Comparison of ENCODE assay signal across 8 mouse cellular contexts in genomic region chr1:37540810-37541658, GRCm38 (mm10). TPM values are rescaled to one million over a fixed set of nuclear protein-coding genes. Genes with fewer than 3 reads are reported as not detected.
DNase-seq lines count a peak whose midpoint lies in the region; ATAC-seq and TF ChIP-seq lines count a peak whose summit lies in the region.

Gene Mgat4a, minus strand, starts transcription at chr1:37541016.

- peak within 1 kb of the TSS; percentile 76 for H3K4me3 ChIP-seq in forebrain, embryonic 12.5 days (replicated peaks)
- H3K4me3 ChIP-seq in heart, postnatal 0 days (ENCODE audit: low read depth, low read length): peak within 1 kb of the TSS; percentile 86
- H3K4me3 ChIP-seq in liver, embryonic 14.5 days (ENCODE audit: insufficient read depth in 1 of 2, low read depth in 2 of 2, low read length in 2 of 2): peak within 1 kb of the TSS; percentile 57 to 66
- H3K4me3 ChIP-seq in neural tube, embryonic 11.5 days (ENCODE audit: low read depth, low read length): peak within 1 kb of the TSS; percentile 73
- peak within 1 kb of the TSS; percentile 75 for H3K4me3 ChIP-seq in stomach, embryonic 16.5 days (replicated peaks; ENCODE audit: low read length)

- 0 out of 2 replicates have a peak, but pooled peaks have one; percentile 2 for TF ChIP-seq CTCF in heart, postnatal 0 days (IDR thresholded peaks at IDR 0.05; ENCODE audit: low read depth)
- TF ChIP-seq CTCF in liver, embryonic 14.5 days (IDR thresholded peaks at IDR 0.05; ENCODE audit: low read depth): no peak

- DNase-seq in CD8-positive naive resting alpha-beta T cell, adult 2 months (ENCODE audit: low read depth in 2 of 2, low spot score in 2 of 2): peak; percentile 77 to 87
- DNase-seq in c-Kit-negative CD71-positive TER-119-positive erythroid progenitor cells, embryonic 14.5 days (ENCODE audit: low read depth, low spot score): peak; percentile 24
- DNase-seq in heart, postnatal 0 days (ENCODE audit: low spot score): peak; percentile 91
- peak; percentile 93 to 94 for DNase-seq in kidney, postnatal 36 days
- DNase-seq in liver, embryonic 14.5 days (ENCODE audit: low read depth in 3 of 3, low spot score in 3 of 3): peak; percentile 68 to 72 (median 70)
- DNase-seq in neural tube, embryonic 11.5 days (ENCODE audit: low spot score): peak; percentile 94

- peak within 1 kb of the TSS; percentile 86 for H3K9ac ChIP-seq in forebrain, embryonic 12.5 days
- H3K9ac ChIP-seq in heart, postnatal 0 days (replicated peaks; ENCODE audit: low read depth, low read length): peak within 1 kb of the TSS; percentile 84
- peak within 1 kb of the TSS; percentile 52 for H3K9ac ChIP-seq in liver, embryonic 14.5 days (replicated peaks)
- peak within 1 kb of the TSS; percentile 58 for H3K9ac ChIP-seq in neural tube, embryonic 11.5 days (ENCODE audit: low read length)
- peak within 1 kb of the TSS; percentile 87 for H3K9ac ChIP-seq in stomach, embryonic 16.5 days (ENCODE audit: low read length)

- peaks cover 17% of the 10 kb centered on the region for H3K27me3 ChIP-seq in forebrain, embryonic 12.5 days
- peaks cover 14% of the 10 kb centered on the region for H3K27me3 ChIP-seq in heart, postnatal 0 days (ENCODE audit: control insufficient read depth, insufficient read depth, low read length)
- peaks cover 20% of the 10 kb centered on the region for H3K27me3 ChIP-seq in liver, embryonic 14.5 days (ENCODE audit: control insufficient read depth, insufficient read depth, low read length)
- no peaks in the 10 kb centered on the region for H3K27me3 ChIP-seq in neural tube, embryonic 11.5 days (ENCODE audit: control insufficient read depth, insufficient read depth, low read length)
- 0 out of 2 replicates have a peak, but pooled peaks cover 4% of the 10 kb centered on the region for H3K27me3 ChIP-seq in stomach, embryonic 16.5 days (ENCODE audit: control insufficient read depth, insufficient read depth, low read length)

- 0 out of 2 replicates have a peak, but pooled peaks have one; percentile 33 for TF ChIP-seq EP300 in heart, postnatal 0 days (IDR thresholded peaks at IDR 0.05; ENCODE audit: low read depth)
- no peak for TF ChIP-seq EP300 in liver, embryonic 14.5 days (IDR thresholded peaks at IDR 0.05; ENCODE audit: low read depth)

- peak within 1 kb of the TSS; percentile 75 for H3K27ac ChIP-seq in forebrain, embryonic 12.5 days
- peak within 1 kb of the TSS; percentile 44 for H3K27ac ChIP-seq in heart, postnatal 0 days (ENCODE audit: low read depth)
- H3K27ac ChIP-seq in liver, embryonic 14.5 days: no peak within 1 kb of the TSS
- H3K27ac ChIP-seq in neural tube, embryonic 11.5 days (ENCODE audit: low read depth, low read length): no peak within 1 kb of the TSS
- peak within 1 kb of the TSS; percentile 60; the same call in 1 of the 2 replicates for H3K27ac ChIP-seq in stomach, embryonic 16.5 days (ENCODE audit: low read length)

- H3K36me3 ChIP-seq in forebrain, embryonic 12.5 days (replicated peaks): no peaks in the 10 kb centered on the region
- no peaks in the 10 kb centered on the region for H3K36me3 ChIP-seq in heart, postnatal 0 days (replicated peaks; ENCODE audit: control insufficient read depth, insufficient read depth, low read length)
- H3K36me3 ChIP-seq in liver, embryonic 14.5 days (replicated peaks; ENCODE audit: control insufficient read depth, insufficient read depth, low read depth): no peaks in the 10 kb centered on the region
- no peaks in the 10 kb centered on the region for H3K36me3 ChIP-seq in neural tube, embryonic 11.5 days (ENCODE audit: control insufficient read depth, insufficient read depth, low read length)
- H3K36me3 ChIP-seq in stomach, embryonic 16.5 days (ENCODE audit: control insufficient read depth, insufficient read depth, low read length): no peaks in the 10 kb centered on the region

- ATAC-seq in forebrain, embryonic 12.5 days (ENCODE audit: low FRiP score): peak; percentile 100
- ATAC-seq in heart, postnatal 0 days (ENCODE audit: insufficient read depth, low read depth): peak; percentile 99
- peak; percentile 99 for ATAC-seq in liver, embryonic 14.5 days (ENCODE audit: insufficient read depth)
- peak; percentile 98 for ATAC-seq in neural tube, embryonic 11.5 days (ENCODE audit: insufficient read depth, low FRiP score, low TSS enrichment)
- peak; percentile 99 for ATAC-seq in stomach, embryonic 16.5 days (ENCODE audit: insufficient read depth, low FRiP score)

- WGBS in forebrain, embryonic 12.5 days: 1% methylated on average over 51 of the region's 72 CpGs
- 2% methylated on average over 49 of the region's 72 CpGs for WGBS in heart, postnatal 0 days
- 1% methylated on average over 70 of the region's 72 CpGs for WGBS in liver, embryonic 14.5 days (ENCODE audit: insufficient replicate concordance)
- 2% methylated on average over 43 of the region's 72 CpGs for WGBS in neural tube, embryonic 11.5 days
- WGBS in stomach, embryonic 16.5 days: 1% methylated on average over 62 of the region's 72 CpGs

- peak within 1 kb of the TSS; percentile 96 for H3K4me2 ChIP-seq in forebrain, embryonic 12.5 days
- H3K4me2 ChIP-seq in heart, postnatal 0 days (ENCODE audit: low read depth, low read length): peak within 1 kb of the TSS; percentile 98
- peak within 1 kb of the TSS; percentile 75 for H3K4me2 ChIP-seq in liver, embryonic 14.5 days (ENCODE audit: low read depth)
- H3K4me2 ChIP-seq in neural tube, embryonic 11.5 days (ENCODE audit: low read depth): peak within 1 kb of the TSS; percentile 94
- peak within 1 kb of the TSS; percentile 78 for H3K4me2 ChIP-seq in stomach, embryonic 16.5 days (ENCODE audit: low read depth, low read length)

- 0 out of 2 replicates have a peak, but pooled peaks cover 3% of the 10 kb centered on the region for H3K4me1 ChIP-seq in forebrain, embryonic 12.5 days
- 0 out of 2 replicates have a peak, but pooled peaks cover 3% of the 10 kb centered on the region for H3K4me1 ChIP-seq in heart, postnatal 0 days (ENCODE audit: control insufficient read depth, insufficient read depth)
- no peaks in the 10 kb centered on the region for H3K4me1 ChIP-seq in liver, embryonic 14.5 days (replicated peaks; ENCODE audit: control insufficient read depth in 2 of 2, insufficient read depth in 2 of 2, low read length in 1 of 2)
- H3K4me1 ChIP-seq in neural tube, embryonic 11.5 days (ENCODE audit: control insufficient read depth, insufficient read depth, low read length): no peaks in the 10 kb centered on the region
- peaks cover 4% of the 10 kb centered on the region; the same call in 1 of the 2 replicates for H3K4me1 ChIP-seq in stomach, embryonic 16.5 days (ENCODE audit: control insufficient read depth, insufficient read depth, low read length)

- no peaks in the 10 kb centered on the region for H3K9me3 ChIP-seq in forebrain, embryonic 12.5 days
- no peaks in the 10 kb centered on the region for H3K9me3 ChIP-seq in heart, postnatal 0 days (replicated peaks; ENCODE audit: control insufficient read depth, low read length)
- H3K9me3 ChIP-seq in liver, embryonic 14.5 days (ENCODE audit: control insufficient read depth, low read length): no peaks in the 10 kb centered on the region
- no peaks in the 10 kb centered on the region for H3K9me3 ChIP-seq in neural tube, embryonic 11.5 days (ENCODE audit: control insufficient read depth, low read length)
- no peaks in the 10 kb centered on the region for H3K9me3 ChIP-seq in stomach, embryonic 16.5 days (replicated peaks; ENCODE audit: control insufficient read depth, low read length)

RNA-seq across cellular contexts. Expression of gene Mgat4a, which starts in this region (rescaled TPM):
- 5.0 and 5.1 TPM in 2 replicates for polyA plus RNA-seq in forebrain, embryonic 12.5 days (2016; fragmentation: Nextera tagmentation; extraction: Ambion mirVana)
- total RNA-seq in heart, postnatal 0 days (2014; rRNA removed; ENCODE audit: low replicate concordance): 7.3 and 24.4 TPM in 2 replicates
- polyA plus RNA-seq in heart, postnatal 0 days (2015; fragmentation: Nextera tagmentation; extraction: Ambion mirVana): 3.3 and 4.4 TPM in 2 replicates
- 0.62 and 0.77 TPM in 2 replicates for polyA plus RNA-seq in liver, embryonic 14.5 days (2012; rRNA removed)
- polyA plus RNA-seq in liver, embryonic 14.5 days (2014; fragmentation: Nextera tagmentation; extraction: Ambion mirVana): 0.91 and 0.96 TPM in 2 replicates
- 3.1 and 4.5 TPM in 2 replicates for polyA plus RNA-seq in neural tube, embryonic 11.5 days (2014; fragmentation: Nextera tagmentation; extraction: Ambion mirVana)
- 20.3 and 27.1 TPM in 2 replicates for polyA plus RNA-seq in stomach, embryonic 16.5 days (2015; fragmentation: Nextera tagmentation; extraction: Ambion mirVana)

Comparison
In these comparisons a context has a peak if more than half of its experiments do, and no peak if none do; other contexts are left out.
1. Peak in DNase-seq, ATAC-seq, H3K4me3 ChIP-seq, H3K9ac ChIP-seq and H3K4me2 ChIP-seq in liver, embryonic 14.5 days; RNA of the gene not detected or under 1 TPM.
2. DNase-seq: peak in every context shown above with its lines; median percentile 94 in neural tube, embryonic 11.5 days; 94 in kidney, postnatal 36 days; 91 in heart, postnatal 0 days; 82 in CD8-positive naive resting alpha-beta T cell, adult 2 months; 70 in liver, embryonic 14.5 days; 24 in c-Kit-negative CD71-positive TER-119-positive erythroid progenitor cells, embryonic 14.5 days.
3. H3K27ac ChIP-seq: peak in forebrain, embryonic 12.5 days (single experiment), heart, postnatal 0 days (single experiment) and stomach, embryonic 16.5 days (single experiment); none in liver, embryonic 14.5 days (single experiment) and neural tube, embryonic 11.5 days (single experiment).
4. Peak in every context shown above with its lines, with median percentiles within 50 percentile points of each other: ATAC-seq, H3K4me2 ChIP-seq, H3K4me3 ChIP-seq and H3K9ac ChIP-seq.